In genomic region chr12:27653541-27653940, GRCm38 (mm10) we compare ENCODE assay signal across 26 mouse cellular contexts.
DNase-seq lines count a peak whose midpoint lies in the region; ATAC-seq lines count a peak whose summit lies in the region.
"Had no signal": no experiment of that assay in that cellular context is flagged by ENCODE, and none has a peak within 500 bp of the region (broad histone marks: within the 10 kb centered on the region; RNA-seq: fewer than 3 reads in every experiment).

No protein-coding gene starts in this region.

- H3K4me3 ChIP-seq in forebrain, embryonic 14.5 days (ENCODE audit: low read depth, low read length): no peak overlapping the region
- no peak overlapping the region for H3K4me3 ChIP-seq in forebrain, embryonic 12.5 days (replicated peaks)
- H3K4me3 ChIP-seq: embryonic facial prominence, embryonic 13.5 days; embryonic facial prominence, embryonic 15.5 days; erythroblast, embryonic 14.5 days; forebrain, embryonic 10.5 days; forebrain, embryonic 15.5 days had no signal

- H3K4me2 ChIP-seq in forebrain, embryonic 14.5 days (ENCODE audit: low read length): no peak overlapping the region
- H3K4me2 ChIP-seq in forebrain, embryonic 12.5 days: no peak overlapping the region
- H3K4me2 ChIP-seq: embryonic facial prominence, embryonic 13.5 days; embryonic facial prominence, embryonic 15.5 days; forebrain, embryonic 15.5 days had no signal

- H3K9me3 ChIP-seq in forebrain, embryonic 14.5 days (replicated peaks; ENCODE audit: control insufficient read depth, low read length): no peaks in the 10 kb centered on the region
- H3K9me3 ChIP-seq in forebrain, embryonic 12.5 days: no peaks in the 10 kb centered on the region
- H3K9me3 ChIP-seq: embryonic facial prominence, embryonic 13.5 days; embryonic facial prominence, embryonic 15.5 days; forebrain, embryonic 10.5 days; forebrain, embryonic 15.5 days had no signal

- no peak overlapping the region for H3K27ac ChIP-seq in forebrain, embryonic 14.5 days (ENCODE audit: low read depth, low read length)
- H3K27ac ChIP-seq in forebrain, embryonic 12.5 days: no peak overlapping the region
- H3K27ac ChIP-seq: embryonic facial prominence, embryonic 13.5 days; embryonic facial prominence, embryonic 15.5 days; forebrain, embryonic 10.5 days; forebrain, embryonic 15.5 days had no signal

- no peak for ATAC-seq in forebrain, embryonic 14.5 days
- no peak for ATAC-seq in forebrain, embryonic 12.5 days (ENCODE audit: low FRiP score)
- ATAC-seq: activated CD4-positive, CD25-positive, alpha-beta regulatory T cell, adult 4 months; CD4-positive, CD25-positive, alpha-beta regulatory T cell, adult 4 months; forebrain, embryonic 15.5 days; Patski had no signal

- H3K27me3 ChIP-seq in forebrain, embryonic 14.5 days (replicated peaks; ENCODE audit: control insufficient read depth, insufficient read depth, low read length): no peaks in the 10 kb centered on the region
- no peaks in the 10 kb centered on the region for H3K27me3 ChIP-seq in forebrain, embryonic 12.5 days
- H3K27me3 ChIP-seq: CH12.LX; embryonic facial prominence, embryonic 13.5 days; embryonic facial prominence, embryonic 15.5 days; forebrain, embryonic 15.5 days; Patski had no signal

- H3K9ac ChIP-seq in forebrain, embryonic 14.5 days (ENCODE audit: low read length): no peak overlapping the region
- no peak overlapping the region for H3K9ac ChIP-seq in forebrain, embryonic 12.5 days
- H3K9ac ChIP-seq: embryonic facial prominence, embryonic 13.5 days; embryonic facial prominence, embryonic 15.5 days; forebrain, embryonic 15.5 days had no signal

- 67% methylated on average over 4 of the region's 4 CpGs for WGBS in forebrain, embryonic 14.5 days
- 82% methylated on average over 4 of the region's 4 CpGs for WGBS in forebrain, embryonic 12.5 days

- H3K4me1 ChIP-seq in forebrain, embryonic 14.5 days (ENCODE audit: control insufficient read depth, insufficient read depth, low read length): peaks cover 6% of the 10 kb centered on the region
- H3K4me1 ChIP-seq in forebrain, embryonic 12.5 days: no peaks in the 10 kb centered on the region
- H3K4me1 ChIP-seq: embryonic facial prominence, embryonic 15.5 days; forebrain, embryonic 10.5 days had no signal

- H3K36me3 ChIP-seq in forebrain, embryonic 14.5 days (ENCODE audit: control insufficient read depth, insufficient read depth, low read length): no peaks in the 10 kb centered on the region
- no peaks in the 10 kb centered on the region for H3K36me3 ChIP-seq in forebrain, embryonic 12.5 days (replicated peaks)
- H3K36me3 ChIP-seq: embryonic facial prominence, embryonic 13.5 days; embryonic facial prominence, embryonic 15.5 days; forebrain, embryonic 10.5 days; forebrain, embryonic 15.5 days; G1E had no signal

- DNase-seq in forebrain, embryonic 14.5 days (ENCODE audit: low spot score): peak; percentile 67
- DNase-seq in heart, adult 11 months: peak; percentile 17
- DNase-seq in heart, adult 8-10 months (ENCODE audit: low spot score): no peak
- no peak for DNase-seq in lung, postnatal 10 days
- DNase-seq: adrenal gland, adult 8-10 months; adrenal gland, postnatal 14 days; adrenal gland, postnatal 36 days; B cell, adult 2 months; cerebellum, adult 11 months; cerebellum, adult 18-20 months; cerebellum, adult 8-10 months; cerebellum, adult 9-11 months; cerebellum, postnatal 14 days; cerebellum, postnatal 36 days; embryo, embryonic 11 days had no signal

Comparison
In these comparisons a context has a peak if more than half of its experiments do, and no peak if none do; other contexts are left out.
1. DNase-seq: peak in forebrain, embryonic 14.5 days (single experiment) and heart, adult 11 months (single experiment); none in heart, adult 8-10 months (single experiment) and lung, postnatal 10 days (single experiment).